Mouse (Mus musculus) frontal cortex, adult (tissue): ENCODE measurements around the gene Peli1.
"Not testable (repeated sequence)": the region's sequence is repeated elsewhere in the genome, so short reads cannot be mapped to it uniquely, and the experiment has no call there.

Experiments
- ATAC-seq: cut with Nextera tagmentation; 2 replicates; pipeline ENCODE4 v1.9.2; 2017; ENCODE audit warnings: mild to moderate bottlenecking, moderate library complexity, mixed read lengths; ENCODE audit not compliant: low TSS enrichment

Peli1 gene

GRCm38 (mm10) chr11:21182709-21183108 lies 91.6 kb downstream of the Peli1 start:
- ATAC-seq = no peak

DNA sequence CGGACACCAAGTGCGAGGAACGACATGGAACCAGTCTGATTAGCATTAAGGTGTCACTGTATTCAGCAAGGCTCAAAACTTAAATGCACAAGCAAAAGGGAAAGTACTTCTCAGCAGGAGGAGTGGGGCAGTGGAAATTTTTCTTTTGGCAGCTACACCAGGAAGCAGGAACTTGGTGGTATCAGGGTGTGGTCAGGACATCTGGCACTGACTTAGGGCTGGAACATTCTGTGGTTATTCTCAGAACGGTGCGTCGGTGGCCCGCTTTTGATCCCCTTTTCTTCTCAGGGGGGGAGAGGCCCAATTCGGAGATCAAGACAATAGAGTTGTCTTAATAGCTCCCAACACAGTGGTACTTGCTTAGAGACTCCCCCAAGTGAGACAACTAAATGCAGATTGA lies 100.7 kb downstream of the Peli1 start:
- not testable (repeated sequence) for ATAC-seq

DNA sequence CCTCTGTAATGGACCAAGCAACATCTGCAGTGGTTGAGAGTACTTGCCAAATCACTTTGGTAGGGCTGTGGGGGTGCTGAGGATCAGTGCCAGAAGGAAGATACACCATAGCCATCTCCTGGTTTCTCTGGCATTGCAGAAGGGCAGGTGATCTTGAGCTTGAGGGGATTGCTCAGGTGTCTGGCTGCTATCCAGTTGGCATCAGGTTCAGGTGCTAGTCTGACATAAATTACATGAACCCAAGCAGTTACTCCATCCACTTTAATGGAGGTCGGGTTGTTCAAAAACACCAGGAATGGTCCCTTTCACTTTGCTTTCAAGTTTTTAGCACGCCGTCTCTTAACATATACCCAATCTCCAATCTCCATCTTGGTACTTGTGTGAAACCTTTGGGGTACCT lies 103.8 kb downstream of the Peli1 start:
- ATAC-seq = no peak
